Mouse (Mus musculus): ENCODE measurements around the gene Nfat5.

The Nfat5 gene

GRCm38 (mm10) chr8:107292119-107292927 is 947 bp upstream of the Nfat5 start:
- DNase-seq (ENCODE audit: low spot score in 2 of 2), result peak in 1 of 2 experiments; percentile 10

GRCm38 (mm10) chr8:107293641-107294628 is 665 bp downstream of the Nfat5 start:
- DNase-seq (ENCODE audit: low spot score in 2 of 2), result peak; percentile 15 to 39

GRCm38 (mm10) chr8:107295450-107295849 is 2.2 kb downstream of the Nfat5 start:
- DNase-seq (ENCODE audit: low spot score in 2 of 2), result no peak

- no peak for DNase-seq (ENCODE audit: low spot score in 2 of 2)
Observed at GRCm38 (mm10) chr8:107311876-107312275, 18.6 kb downstream of the Nfat5 start.

- DNase-seq (ENCODE audit: low spot score in 2 of 2), result peak; percentile 18 to 64
Observed at GRCm38 (mm10) chr8:107324142-107324541, 30.9 kb downstream of the Nfat5 start.

- DNase-seq (ENCODE audit: low spot score in 2 of 2), result no peak
Observed at GRCm38 (mm10) chr8:107329595-107329994, 36.3 kb downstream of the Nfat5 start.

- DNase-seq (ENCODE audit: low spot score in 2 of 2), result no peak
Observed at GRCm38 (mm10) chr8:107336480-107336879, 43.2 kb downstream of the Nfat5 start.

GRCm38 (mm10) chr8:107370311-107370710 is 77.0 kb downstream of the Nfat5 start:
- no peak for DNase-seq (ENCODE audit: low spot score in 2 of 2)

GRCm38 (mm10) chr8:107377346-107377745 is 84.1 kb downstream of the Nfat5 start:
- DNase-seq (ENCODE audit: low spot score in 2 of 2), result no peak

- no peak for DNase-seq (ENCODE audit: low spot score in 2 of 2)
Observed at GRCm38 (mm10) chr8:107380734-107381133, 87.5 kb downstream of the Nfat5 start.

GRCm38 (mm10) chr8:107381666-107382065 is 88.4 kb downstream of the Nfat5 start:
- DNase-seq (ENCODE audit: low spot score in 2 of 2), result no peak

GRCm38 (mm10) chr8:107382898-107383297 is 89.6 kb downstream of the Nfat5 start:
- DNase-seq (ENCODE audit: low spot score in 2 of 2), result no peak

GRCm38 (mm10) chr8:107384651-107385050 is 91.4 kb downstream of the Nfat5 start:
- no peak for DNase-seq (ENCODE audit: low spot score in 2 of 2)

GRCm38 (mm10) chr8:107385063-107385462 is 91.8 kb downstream of the Nfat5 start:
- DNase-seq (ENCODE audit: low spot score in 2 of 2), result no peak

- no peak for DNase-seq (ENCODE audit: low spot score in 2 of 2)
Observed at GRCm38 (mm10) chr8:107386171-107386570, 92.9 kb downstream of the Nfat5 start.

GRCm38 (mm10) chr8:107386642-107387041 is 93.4 kb downstream of the Nfat5 start:
- no peak for DNase-seq (ENCODE audit: low spot score in 2 of 2)

GRCm38 (mm10) chr8:107387861-107388260 is 94.6 kb downstream of the Nfat5 start:
- peak in 1 of 2 experiments; percentile 19 for DNase-seq (ENCODE audit: low spot score in 2 of 2)

- DNase-seq (ENCODE audit: low spot score in 2 of 2), result peak; percentile 25 to 48
Observed at GRCm38 (mm10) chr8:107389557-107389956, 96.3 kb downstream of the Nfat5 start.

- DNase-seq (ENCODE audit: low spot score in 2 of 2), result no peak
Observed at GRCm38 (mm10) chr8:107390476-107391135, 97.3 kb downstream of the Nfat5 start.

GRCm38 (mm10) chr8:107391136-107391516 is 97.9 kb downstream of the Nfat5 start:
- no peak for DNase-seq (ENCODE audit: low spot score in 2 of 2)

GRCm38 (mm10) chr8:107395397-107395796 is 102.1 kb downstream of the Nfat5 start:
- no peak for DNase-seq (ENCODE audit: low spot score in 2 of 2)

All from frontal cortex, postnatal 10 days (tissue).